Mouse (Mus musculus): Measurements from ENCODE around the gene Wdr91.

Gene Wdr91

DNA sequence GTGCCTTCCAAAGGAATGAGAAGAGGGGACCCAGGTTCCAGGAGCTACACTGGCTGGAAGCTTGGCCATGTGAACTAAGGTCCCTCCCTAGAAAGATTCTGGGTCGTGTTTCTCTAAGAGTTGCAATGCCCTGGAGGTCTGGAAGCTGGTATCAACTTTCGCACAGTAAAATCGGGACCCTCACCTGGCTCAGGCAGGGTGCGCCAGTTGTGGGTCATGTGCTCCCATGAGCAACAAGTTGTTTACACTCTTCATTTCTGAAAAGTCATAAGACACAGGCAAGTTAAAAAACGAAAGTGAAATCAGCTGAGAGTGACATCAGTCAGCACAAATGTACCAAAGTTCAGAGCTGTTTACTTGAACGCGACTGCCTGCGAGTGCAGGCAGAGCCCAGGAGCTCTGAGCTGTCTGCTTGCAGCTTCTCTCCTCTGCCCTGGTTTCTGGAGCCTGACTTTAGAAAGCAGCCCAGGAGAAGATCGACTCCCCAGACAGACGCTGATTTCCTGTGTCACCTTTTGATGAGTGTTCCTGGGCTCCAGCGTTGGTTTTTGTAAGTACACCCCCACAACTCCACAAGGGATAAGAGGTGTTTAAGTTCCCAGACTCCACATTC, 47.8 kb downstream of the Wdr91 start, which contains the start of gene Tmem140:
Gene Tmem140, plus strand, starts transcription at position 356 of the 613 bp plus-strand sequence.
- no peak for DNase-seq (ENCODE audit: low read depth, low spot score)

DNA sequence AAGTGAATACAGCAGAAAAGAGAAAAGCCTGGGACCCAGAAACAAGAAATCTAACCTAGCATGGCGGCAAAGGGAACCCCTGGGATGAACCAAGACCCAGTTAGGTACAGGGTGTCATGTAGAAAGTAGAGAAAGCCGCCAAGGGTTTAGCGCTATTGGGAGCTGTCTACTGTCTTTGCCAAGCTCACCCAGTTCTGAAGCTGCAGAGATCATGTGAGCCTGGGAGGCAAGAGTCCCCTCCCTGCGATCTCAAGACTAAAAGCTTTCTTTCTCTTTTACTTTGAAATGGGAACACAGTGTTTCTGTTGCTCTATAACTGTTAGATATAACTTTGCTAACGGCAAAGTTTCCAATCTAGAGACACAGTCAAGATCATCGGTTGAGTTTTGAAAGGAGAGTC, 48.3 kb downstream of the Wdr91 start:
- no peak for DNase-seq (ENCODE audit: low read depth, low spot score)

DNA sequence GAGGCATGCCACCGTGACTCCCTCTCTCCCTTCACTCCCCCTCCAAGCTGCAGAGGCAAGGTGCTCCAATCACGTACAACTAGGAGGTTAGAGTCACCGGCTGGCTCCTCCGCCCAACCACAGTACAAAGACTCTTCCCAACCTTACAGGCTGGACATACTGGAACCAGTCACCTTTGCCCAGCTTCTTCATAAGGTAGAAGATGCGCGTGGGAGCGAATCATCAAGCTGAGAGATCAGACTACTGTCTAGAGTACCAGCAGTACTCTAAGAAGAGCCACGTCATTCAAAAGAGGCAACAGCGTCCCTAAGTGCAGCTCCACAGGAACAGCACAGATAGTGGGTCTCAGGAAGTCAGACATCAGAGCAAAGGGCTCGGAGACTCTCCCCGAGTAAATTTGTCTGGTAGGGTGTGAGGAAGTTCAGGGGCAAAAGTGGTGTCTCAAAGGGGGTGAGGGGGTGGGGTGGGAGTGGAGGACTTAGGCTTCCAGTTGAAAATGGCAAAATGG, 49.1 kb downstream of the Wdr91 start:
- no peak for DNase-seq (ENCODE audit: low read depth, low spot score)

DNA sequence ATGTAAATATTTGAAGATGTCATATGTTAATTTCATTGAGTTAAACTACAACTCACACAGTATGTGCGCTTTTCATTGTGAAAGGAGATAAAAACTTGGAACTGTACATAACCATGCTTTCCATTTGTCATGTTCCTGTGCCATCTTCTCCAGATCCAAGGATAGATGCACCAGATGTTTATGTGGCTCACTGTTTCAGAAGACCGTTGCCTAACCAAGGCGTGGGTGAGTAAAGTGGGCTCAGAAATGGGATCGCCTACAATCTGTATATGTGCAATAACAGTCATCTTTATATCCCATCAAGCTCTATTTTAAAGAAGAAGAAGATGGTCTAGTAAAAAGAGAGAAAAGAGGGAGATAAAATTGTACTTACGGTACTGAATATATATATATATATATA, 78.3 kb downstream of the Wdr91 start:
- DNase-seq (ENCODE audit: low read depth, low spot score) = no peak

Measured in WW6 (cell line).